Mouse (Mus musculus): ENCODE data around the gene Fas. TPM values are rescaled to one million over a fixed set of nuclear protein-coding genes. Genes with fewer than 3 reads are reported as not detected.
A peak's percentile ranks its signal among the peaks of the same experiment; 100 is the strongest.

The Fas gene
- polyA plus RNA-seq, 1 experiment from 2014 or later, result 0.19 TPM

- WGBS, result 88% methylated on average over 2 of the region's 2 CpGs
- no peaks in the 10 kb centered on the region for H3K27me3 ChIP-seq
- H3K36me3 ChIP-seq (ENCODE audit: poor library complexity, severe bottlenecking), result no peaks in the 10 kb centered on the region
- no peak overlapping the region for H3K9ac ChIP-seq
- H3K4me3 ChIP-seq, result no peak overlapping the region
- H3K9me3 ChIP-seq (replicated peaks), result no peaks in the 10 kb centered on the region
- ATAC-seq, result no peak
- no peaks in the 10 kb centered on the region for H3K4me1 ChIP-seq
- H3K4me2 ChIP-seq, result no peak overlapping the region
- no peak overlapping the region for H3K27ac ChIP-seq
Observed at GRCm38 (mm10) chr19:34256936-34257335, 33.5 kb upstream of the Fas start.

GRCm38 (mm10) chr19:34262273-34262974 is 28.0 kb upstream of the Fas start:
- H3K4me1 ChIP-seq, result no peaks in the 10 kb centered on the region
- H3K4me2 ChIP-seq, result no peak overlapping the region
- H3K27me3 ChIP-seq, result no peaks in the 10 kb centered on the region
- no peaks in the 10 kb centered on the region for H3K36me3 ChIP-seq (ENCODE audit: poor library complexity, severe bottlenecking)
- H3K9ac ChIP-seq, result no peak overlapping the region
- no peak for ATAC-seq
- H3K27ac ChIP-seq, result no peak overlapping the region
- H3K9me3 ChIP-seq (replicated peaks), result no peaks in the 10 kb centered on the region
- H3K4me3 ChIP-seq, result no peak overlapping the region
- 87% methylated on average over 2 of the region's 2 CpGs for WGBS

GRCm38 (mm10) chr19:34265604-34266193 is 24.8 kb upstream of the Fas start:
- Histone ChIP-seq H3K4me3 (no peak overlapping the region), H3K9ac (no peak overlapping the region), H3K4me1 (no peaks in the 10 kb centered on the region), H3K36me3 (ENCODE audit: poor library complexity, severe bottlenecking) (no peaks in the 10 kb centered on the region), H3K27ac (no peak overlapping the region), H3K4me2 (no peak overlapping the region), H3K9me3 (replicated peaks) (no peaks in the 10 kb centered on the region), H3K27me3 (no peaks in the 10 kb centered on the region)
- WGBS, result 74% methylated on average over 5 of the region's 5 CpGs
- no peak for ATAC-seq

- Histone ChIP-seq H3K4me1 (no peaks in the 10 kb centered on the region), H3K4me3 (no peak overlapping the region), H3K27ac (no peak overlapping the region), H3K27me3 (no peaks in the 10 kb centered on the region), H3K9me3 (replicated peaks) (no peaks in the 10 kb centered on the region), H3K9ac (no peak overlapping the region), H3K4me2 (no peak overlapping the region), H3K36me3 (ENCODE audit: poor library complexity, severe bottlenecking) (no peaks in the 10 kb centered on the region)
- no peak for ATAC-seq
- 56% methylated on average over 1 of the region's 1 CpGs for WGBS
Observed at GRCm38 (mm10) chr19:34268991-34269390, 21.5 kb upstream of the Fas start.

- no peaks in the 10 kb centered on the region for H3K9me3 ChIP-seq (replicated peaks)
- 89% methylated on average over 11 of the region's 11 CpGs for WGBS
- no peaks in the 10 kb centered on the region for H3K27me3 ChIP-seq
- no peaks in the 10 kb centered on the region for H3K4me1 ChIP-seq
- no peak overlapping the region for H3K4me3 ChIP-seq
- no peak overlapping the region for H3K27ac ChIP-seq
- no peak overlapping the region for H3K9ac ChIP-seq
- no peak for ATAC-seq
- no peaks in the 10 kb centered on the region for H3K36me3 ChIP-seq (ENCODE audit: poor library complexity, severe bottlenecking)
- no peak overlapping the region for H3K4me2 ChIP-seq
Observed at GRCm38 (mm10) chr19:34270106-34270726, 20.2 kb upstream of the Fas start.

- no peak overlapping the region for H3K27ac ChIP-seq
- no peak overlapping the region for H3K4me3 ChIP-seq
- H3K9ac ChIP-seq, result no peak overlapping the region
- H3K27me3 ChIP-seq, result no peaks in the 10 kb centered on the region
- ATAC-seq, result no peak
- H3K4me2 ChIP-seq, result no peak overlapping the region
- H3K9me3 ChIP-seq (replicated peaks), result no peaks in the 10 kb centered on the region
- H3K4me1 ChIP-seq, result no peaks in the 10 kb centered on the region
- 94% methylated on average over 13 of the region's 13 CpGs for WGBS
- no peaks in the 10 kb centered on the region for H3K36me3 ChIP-seq (ENCODE audit: poor library complexity, severe bottlenecking)
Observed at GRCm38 (mm10) chr19:34270824-34271464, 19.5 kb upstream of the Fas start.

GRCm38 (mm10) chr19:34273073-34273472 is 17.4 kb upstream of the Fas start:
- WGBS, result 92% methylated on average over 1 of the region's 1 CpGs

GRCm38 (mm10) chr19:34278078-34278477 is 12.4 kb upstream of the Fas start:
- H3K27ac ChIP-seq, result no peak overlapping the region

More at GRCm38 (mm10) chr19:34273073-34273472, 17.4 kb upstream of the Fas start:
- no peak overlapping the region for H3K27ac ChIP-seq
- no peaks in the 10 kb centered on the region for H3K36me3 ChIP-seq (ENCODE audit: poor library complexity, severe bottlenecking)
- H3K4me1 ChIP-seq, result no peaks in the 10 kb centered on the region
- no peak overlapping the region for H3K9ac ChIP-seq
- H3K4me2 ChIP-seq, result no peak overlapping the region
- ATAC-seq, result 0 out of 2 replicates have a peak, but pooled peaks have one; percentile 24
- no peaks in the 10 kb centered on the region for H3K27me3 ChIP-seq
- H3K9me3 ChIP-seq (replicated peaks), result no peaks in the 10 kb centered on the region
- H3K4me3 ChIP-seq, result no peak overlapping the region

GRCm38 (mm10) chr19:34283614-34284013 is 6.9 kb upstream of the Fas start:
- 82% methylated on average over 6 of the region's 6 CpGs for WGBS
- no peak overlapping the region for H3K4me3 ChIP-seq
- no peaks in the 10 kb centered on the region for H3K36me3 ChIP-seq (ENCODE audit: poor library complexity, severe bottlenecking)
- H3K4me2 ChIP-seq, result no peak overlapping the region
- H3K9me3 ChIP-seq (replicated peaks), result no peaks in the 10 kb centered on the region
- no peaks in the 10 kb centered on the region for H3K4me1 ChIP-seq
- H3K9ac ChIP-seq, result no peak overlapping the region
- ATAC-seq, result no peak
- H3K27me3 ChIP-seq, result no peaks in the 10 kb centered on the region
- no peak overlapping the region for H3K27ac ChIP-seq

More at GRCm38 (mm10) chr19:34278078-34278477, 12.4 kb upstream of the Fas start:
- Histone ChIP-seq H3K9me3 (replicated peaks) (no peaks in the 10 kb centered on the region), H3K36me3 (ENCODE audit: poor library complexity, severe bottlenecking) (no peaks in the 10 kb centered on the region), H3K4me1 (no peaks in the 10 kb centered on the region), H3K9ac (no peak overlapping the region), H3K4me2 (no peak overlapping the region), H3K27me3 (no peaks in the 10 kb centered on the region), H3K4me3 (no peak overlapping the region)
- 71% methylated on average over 3 of the region's 3 CpGs for WGBS
- ATAC-seq, result no peak

GRCm38 (mm10) chr19:34284383-34284782 is 6.1 kb upstream of the Fas start:
- ATAC-seq, result no peak
- Histone ChIP-seq H3K9ac (no peak overlapping the region), H3K4me3 (no peak overlapping the region), H3K4me2 (no peak overlapping the region), H3K27me3 (no peaks in the 10 kb centered on the region), H3K4me1 (no peaks in the 10 kb centered on the region), H3K36me3 (ENCODE audit: poor library complexity, severe bottlenecking) (no peaks in the 10 kb centered on the region), H3K9me3 (replicated peaks) (no peaks in the 10 kb centered on the region), H3K27ac (no peak overlapping the region)
- WGBS, result 69% methylated on average over 10 of the region's 10 CpGs

- H3K36me3 ChIP-seq (ENCODE audit: poor library complexity, severe bottlenecking), result no peaks in the 10 kb centered on the region
- no peak overlapping the region for H3K4me2 ChIP-seq
- peaks cover under 1% of the 10 kb centered on the region; the same call in 1 of the 2 replicates for H3K4me1 ChIP-seq
- no peaks in the 10 kb centered on the region for H3K27me3 ChIP-seq
- 69% methylated on average over 2 of the region's 2 CpGs for WGBS
- H3K4me3 ChIP-seq, result no peak overlapping the region
- H3K9me3 ChIP-seq (replicated peaks), result no peaks in the 10 kb centered on the region
- no peak for ATAC-seq
- no peak overlapping the region for H3K9ac ChIP-seq
- H3K27ac ChIP-seq, result no peak overlapping the region
Observed at GRCm38 (mm10) chr19:34284826-34285225, 5.6 kb upstream of the Fas start.

- no peaks in the 10 kb centered on the region for H3K36me3 ChIP-seq (ENCODE audit: poor library complexity, severe bottlenecking)
- H3K9me3 ChIP-seq (replicated peaks), result no peaks in the 10 kb centered on the region
- H3K4me3 ChIP-seq, result no peak overlapping the region
- ATAC-seq, result no peak
- no peaks in the 10 kb centered on the region for H3K27me3 ChIP-seq
- H3K4me1 ChIP-seq, result peaks cover 11% of the 10 kb centered on the region; the same call in 1 of the 2 replicates
- no peak overlapping the region for H3K4me2 ChIP-seq
- H3K27ac ChIP-seq, result no peak overlapping the region
- H3K9ac ChIP-seq, result no peak overlapping the region
Observed at GRCm38 (mm10) chr19:34287221-34287620, 3.2 kb upstream of the Fas start.

Measured in forebrain, embryonic 13.5 days (tissue).